Mouse (Mus musculus) frontal cortex, adult 2 months (tissue): ENCODE measurements around the gene Atg14. TPM values are rescaled to one million over a fixed set of nuclear protein-coding genes. Genes with fewer than 3 reads are reported as not detected.
A peak's percentile ranks its signal among the peaks of the same experiment; 100 is the strongest.

ENCODE experiments used
- DNase-seq, 2 experiments: peaks; one replicate each; pipeline ENCODE4 v3.0.0; 2022; ENCODE audit warnings: low spot score in 1 of 2; ENCODE audit errors: extremely low spot score in 1 of 2
- polyA plus RNA-seq: library from polyadenylated mRNA; depleted of rRNA; stranded (reverse); fragments of >200 nt; gene quantifications from 2 replicates; pipeline ENCODE4 v1.2.3, GENCODE M21; 2012; rRNA removed

Atg14 gene
- polyA plus RNA-seq, 1 experiment: 15.1 TPM

DNA sequence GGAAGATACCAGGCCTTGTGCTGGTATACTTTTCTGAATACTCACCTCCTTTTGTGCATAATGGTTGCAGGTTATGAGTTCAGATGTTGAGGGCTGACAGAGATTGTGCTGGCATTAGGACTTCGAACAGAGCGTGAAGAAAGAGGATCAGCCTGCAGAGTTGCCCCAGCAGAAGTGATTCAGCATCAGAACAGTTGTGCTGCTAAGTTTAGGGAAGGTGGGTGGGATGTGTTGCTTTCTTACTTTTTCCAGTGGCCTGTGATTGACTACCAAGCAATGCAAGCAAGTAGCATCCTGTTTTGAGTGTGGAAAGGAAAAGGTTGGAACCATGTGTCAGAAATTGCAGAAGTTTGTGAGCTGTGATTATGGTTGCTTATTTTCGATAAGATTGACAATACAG is 56.8 kb downstream of the Atg14 start:
- peak; percentile 65 to 78 for DNase-seq

DNA sequence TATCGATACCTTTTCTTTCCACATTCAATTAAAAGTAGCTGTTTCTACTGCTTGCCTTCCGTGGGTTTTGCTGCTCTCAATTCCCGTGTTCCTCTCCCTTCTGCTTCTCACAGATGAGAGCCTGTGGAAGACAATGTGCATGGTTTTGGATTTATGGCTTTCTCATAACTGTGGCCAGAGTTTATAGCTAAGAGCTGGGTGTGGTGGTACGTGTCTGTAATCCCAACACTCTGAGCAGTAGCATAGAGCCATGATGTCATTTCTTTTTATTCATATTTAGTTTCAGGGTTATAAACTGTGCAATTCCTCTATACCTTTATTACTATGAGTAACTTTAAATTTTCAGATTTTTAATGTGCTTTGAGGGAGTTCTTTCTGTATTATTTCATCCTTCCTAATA is 60.2 kb downstream of the Atg14 start:
- DNase-seq: no peak

DNA sequence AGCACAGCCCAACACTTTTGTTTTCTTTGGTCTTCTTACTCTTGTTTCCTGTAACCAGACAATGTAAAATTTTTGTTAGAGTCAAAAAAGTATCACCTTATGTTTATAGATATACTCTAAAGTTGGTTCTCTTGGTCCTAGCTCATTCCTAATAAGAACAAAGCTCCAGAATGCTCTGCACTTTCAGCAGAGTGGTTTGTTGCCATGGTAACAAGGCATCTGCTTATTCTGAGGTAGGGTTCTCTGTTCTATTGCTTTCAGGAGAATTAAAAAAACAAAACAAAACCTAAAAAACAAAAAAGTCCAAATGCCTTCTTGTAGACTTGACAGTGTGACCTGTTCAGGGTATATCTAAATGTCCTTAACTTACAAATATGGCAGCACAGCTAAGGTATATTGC is 62.4 kb downstream of the Atg14 start:
- DNase-seq: no peak

DNA sequence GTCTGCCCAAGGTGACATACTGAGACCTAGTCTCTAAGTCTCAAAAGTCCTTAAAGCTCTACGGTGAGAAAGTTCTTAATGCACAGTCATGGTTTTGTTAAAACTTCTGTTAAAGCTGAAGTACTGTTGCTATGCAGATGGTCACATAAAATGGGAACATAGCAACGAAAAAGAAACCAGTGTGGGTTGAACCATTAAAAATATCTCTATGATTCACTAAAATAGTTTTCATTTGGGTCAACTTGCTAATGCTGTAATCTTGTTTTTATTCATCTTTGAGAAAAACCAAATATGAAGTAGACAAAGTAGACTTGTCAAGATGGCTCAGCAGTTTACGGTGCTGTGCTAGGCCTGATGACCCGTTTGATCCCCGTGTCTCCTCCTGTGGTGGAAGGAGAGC is 63.8 kb downstream of the Atg14 start:
- DNase-seq: peak in 1 of 2 experiments; percentile 55

DNA sequence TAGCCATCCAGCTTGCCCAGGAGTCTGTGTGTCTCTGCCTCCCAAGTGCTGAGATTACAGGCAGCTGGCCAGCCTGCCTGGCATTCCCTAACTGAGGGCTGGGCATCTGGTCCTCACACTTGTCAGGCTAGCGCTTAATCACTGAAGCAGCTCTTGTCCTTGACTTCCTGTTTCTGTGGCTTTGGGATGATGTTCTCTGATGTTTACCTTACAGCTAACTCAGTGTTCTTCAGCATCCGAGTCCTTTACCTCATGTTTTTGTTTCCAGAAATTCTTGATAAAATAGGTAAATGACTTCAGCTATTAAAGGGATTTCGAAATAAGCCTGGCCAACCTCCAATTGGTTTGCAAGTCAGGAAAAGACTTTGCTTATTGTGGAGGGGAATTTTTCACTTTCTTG is 66.4 kb downstream of the Atg14 start:
- no peak for DNase-seq

DNA sequence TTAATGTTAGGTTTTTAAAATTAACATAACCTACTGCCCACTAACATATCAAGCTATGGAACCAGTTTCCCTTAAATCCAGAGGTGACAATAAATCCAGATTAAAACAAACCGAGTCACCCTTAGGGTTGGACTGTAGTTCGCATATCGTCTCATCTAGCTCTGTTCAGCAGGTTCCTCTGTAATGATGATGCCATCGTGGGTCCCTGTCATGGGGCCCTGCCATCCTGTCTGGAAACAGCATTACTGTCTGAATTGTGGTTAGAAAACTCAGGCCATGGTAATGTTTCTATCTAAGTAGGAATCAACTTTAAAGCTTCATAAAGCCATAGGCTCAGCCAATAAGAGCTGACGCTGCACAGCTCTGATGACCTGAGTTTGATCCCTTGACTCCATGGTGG is 71.8 kb downstream of the Atg14 start:
- no peak for DNase-seq

DNA sequence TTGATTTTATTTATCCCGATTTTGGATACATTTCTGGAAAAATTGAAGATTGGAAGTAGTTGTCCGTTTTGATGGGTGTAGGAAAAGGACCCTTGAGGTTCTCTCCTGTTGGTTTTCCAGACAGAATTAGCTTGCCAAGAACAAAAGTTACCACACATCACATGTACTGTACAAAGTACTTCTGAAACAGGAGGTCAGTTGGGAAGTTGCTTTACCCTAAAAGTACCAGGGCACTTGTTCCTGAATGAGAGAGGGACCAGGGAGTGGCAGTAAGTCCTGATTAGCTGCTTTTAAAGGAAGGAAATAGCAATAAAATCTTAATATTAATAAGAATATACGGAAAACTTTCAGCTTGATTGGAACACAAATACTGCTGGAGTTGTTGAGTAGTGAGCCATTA is 73.3 kb downstream of the Atg14 start:
- no peak for DNase-seq

DNA sequence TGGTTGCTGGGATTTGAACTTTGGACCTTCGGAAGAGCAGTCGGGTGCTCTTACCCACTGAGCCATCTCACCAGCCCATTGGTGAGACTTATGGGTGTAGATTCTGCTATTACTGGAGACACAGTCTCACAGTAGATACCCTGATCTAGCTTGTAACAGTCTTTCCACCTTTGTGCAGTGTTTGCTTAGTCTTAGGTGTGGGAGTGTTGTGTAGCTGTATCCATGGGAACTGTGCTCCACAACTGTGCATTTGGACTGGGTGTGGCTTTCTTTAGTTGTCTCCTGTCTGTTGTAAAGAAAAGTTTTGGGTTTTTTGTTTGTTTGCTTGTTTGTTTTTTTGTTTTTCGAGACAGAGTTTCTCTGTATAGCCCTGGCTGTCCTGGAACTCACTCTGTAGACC is 74.5 kb downstream of the Atg14 start:
- no peak for DNase-seq

DNA sequence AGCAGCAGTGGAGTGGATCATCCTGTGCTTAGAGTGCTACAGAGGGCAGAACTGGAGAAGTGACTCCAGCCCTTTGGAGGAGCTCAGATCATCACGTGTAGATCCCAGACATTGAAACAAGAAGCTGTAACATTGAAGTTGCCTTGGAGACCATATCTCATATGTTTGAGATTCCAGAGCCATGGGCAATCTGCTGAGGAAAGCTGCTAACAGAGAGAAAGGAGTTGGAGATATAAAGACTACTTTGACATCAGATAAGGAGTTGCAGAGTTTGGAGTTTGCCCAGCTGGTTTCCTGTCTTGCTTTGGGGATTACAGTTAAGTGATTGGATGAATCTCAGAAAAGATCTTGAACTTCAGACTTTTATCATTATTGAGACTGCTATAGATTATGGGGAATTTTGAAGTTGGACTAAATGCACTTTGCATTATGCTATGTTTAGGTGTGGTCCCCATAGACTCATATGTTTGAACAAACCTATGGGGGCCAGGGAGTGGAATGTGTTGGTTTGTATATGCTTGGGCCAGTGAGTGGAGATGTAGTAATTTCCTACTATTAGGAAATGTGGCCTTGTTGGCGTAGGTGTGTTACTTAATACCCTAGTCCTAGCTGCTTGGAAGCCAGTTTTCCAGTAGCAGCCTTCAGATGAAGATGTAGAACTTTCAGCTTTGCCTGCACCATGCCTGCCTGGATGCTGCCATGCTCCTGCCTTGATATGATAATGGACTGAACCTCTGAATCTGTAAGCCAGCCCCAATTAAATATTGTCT is 76.7 kb downstream of the Atg14 start:
- no peak for DNase-seq

Other genes starting within 250 kb of the Atg14 start
- gene Lgals3, start 202.9 kb downstream of the Atg14 start, polyA plus RNA-seq: 2.2 and 5.4 TPM in 2 replicates
- 0.61 and 0.76 TPM in 2 replicates for gene Dlgap5, start 152.2 kb downstream of the Atg14 start, polyA plus RNA-seq
- gene Fbxo34, start 120.2 kb downstream of the Atg14 start, polyA plus RNA-seq: 46.4 and 53.0 TPM in 2 replicates
- 52.6 and 61.2 TPM in 2 replicates for gene Ktn1, start 77.8 kb upstream of the Atg14 start, polyA plus RNA-seq